ENCODE assay signal across 8 mouse cellular contexts in the genomic region with DNA sequence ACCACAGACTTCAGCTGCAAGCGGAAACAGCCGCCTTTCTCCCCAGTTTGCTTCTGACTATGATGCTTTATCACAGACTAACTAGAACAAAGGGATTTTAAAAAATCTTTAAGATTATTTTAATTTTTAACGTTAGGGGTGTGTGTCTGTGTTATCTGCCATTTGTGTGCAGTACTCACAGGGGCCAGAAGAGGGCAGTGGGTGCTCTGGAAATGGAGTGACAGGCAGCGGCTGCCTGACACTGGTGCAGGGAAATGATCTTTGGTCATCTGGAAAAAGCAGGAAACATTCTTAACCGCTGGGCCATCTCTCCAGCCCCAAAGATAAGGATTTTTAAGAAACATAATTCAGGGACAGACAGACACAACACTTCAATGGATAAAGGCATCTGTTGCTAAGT. TPM values are rescaled to one million over a fixed set of nuclear protein-coding genes. Genes with fewer than 3 reads are reported as not detected.
DNase-seq lines count a peak whose midpoint lies in the region; ATAC-seq and TF ChIP-seq lines count a peak whose summit lies in the region.

No protein-coding gene starts in this region.

- peak; percentile 56 for TF ChIP-seq CTCF in left cerebral cortex, adult 2 months (IDR thresholded peaks at IDR 0.05)
- TF ChIP-seq CTCF in midbrain, postnatal 0 days (IDR thresholded peaks at IDR 0.05), result peak; percentile 73

- ATAC-seq in CD4-positive, CD25-positive, alpha-beta regulatory T cell, adult 4 months, result no peak
- ATAC-seq in midbrain, postnatal 0 days (ENCODE audit: low FRiP score), result no peak
- ATAC-seq in inflammation-experienced regulatory T-cells, adult 6 months, result no peak

- peak; percentile 76 for DNase-seq in CD4-positive, CD25-positive, alpha-beta regulatory T cell, adult 2 months (ENCODE audit: low read depth, low spot score)
- no peak for DNase-seq in left cerebral cortex, adult 2 months (ENCODE audit: extremely low spot score in 1 of 2, low spot score in 2 of 2)
- DNase-seq in left cerebral cortex, adult 11 months (ENCODE audit: low spot score), result no peak
- DNase-seq in adrenal gland, postnatal 25 days, result peak; percentile 50
- peak; percentile 78 for DNase-seq in heart, postnatal 4 days
- DNase-seq in midbrain, postnatal 0 days (ENCODE audit: low spot score), result no peak

- no peak overlapping the region for H3K9ac ChIP-seq in midbrain, postnatal 0 days (replicated peaks; ENCODE audit: low read length, poor library complexity, severe bottlenecking)

- no peaks in the 10 kb centered on the region for H3K9me3 ChIP-seq in midbrain, postnatal 0 days (ENCODE audit: low read length)

- no peak overlapping the region for H3K27ac ChIP-seq in left cerebral cortex, adult 2 months
- H3K27ac ChIP-seq in midbrain, postnatal 0 days (ENCODE audit: low read depth, low read length), result no peak overlapping the region

- intact Hi-C loops in left cerebral cortex, adult 2 months (cut with DNase I), result loop anchor here (10.0 kb wide), 1 partner anchor 162 kb away; no protein-coding TSS in a partner anchor

- WGBS in midbrain, postnatal 0 days, result 73% methylated on average over 5 of the region's 5 CpGs

- H3K27me3 ChIP-seq in midbrain, postnatal 0 days (ENCODE audit: insufficient read depth, low read length), result no peaks in the 10 kb centered on the region; the same call in 1 of the 2 replicates

- H3K4me2 ChIP-seq in midbrain, postnatal 0 days (ENCODE audit: low read depth, low read length, poor library complexity, severe bottlenecking), result no peak overlapping the region

- H3K4me1 ChIP-seq in midbrain, postnatal 0 days (ENCODE audit: insufficient read depth, low read length), result peaks cover 3% of the 10 kb centered on the region; the same call in 1 of the 2 replicates

- H3K4me3 ChIP-seq in left cerebral cortex, adult 2 months, result no peak overlapping the region
- no peak overlapping the region for H3K4me3 ChIP-seq in midbrain, postnatal 0 days (ENCODE audit: low read depth, low read length)

- H3K36me3 ChIP-seq in midbrain, postnatal 0 days (ENCODE audit: insufficient read depth, low read length), result no peaks in the 10 kb centered on the region

RNA-seq across cellular contexts. Expression of gene Myo1e, which starts 4.4 kb away (rescaled TPM):
- polyA plus RNA-seq in CD4-positive, CD25-positive, alpha-beta regulatory T cell, adult 4 months (2017; shearing (Covaris generic)), result 10 to 100 TPM; 32.1 to 54.1 TPM
- 10 to 100 TPM; 14.1 to 14.7 TPM for total RNA-seq in left cerebral cortex, adult 2 months (2021)
- 24.5 TPM in 2 replicates for total RNA-seq in adrenal gland, postnatal 25 days (2021)
- 10 to 100 TPM; 23.6 to 27.6 TPM for total RNA-seq in heart, postnatal 4 days (2021)
- 5.9 and 7.8 TPM in 2 replicates for total RNA-seq in midbrain, postnatal 0 days (2014; rRNA removed)
- polyA plus RNA-seq in midbrain, postnatal 0 days (2015; fragmentation: Nextera tagmentation; extraction: Ambion mirVana), result 3.0 TPM in 2 replicates
- 10 to 100 TPM; 25.0 to 41.4 (median 29.7) TPM for polyA plus RNA-seq in inflammation-experienced regulatory T-cells, adult 6 months (2017; shearing (Covaris generic))

Comparison
In these comparisons a context has a peak if more than half of its experiments do, and no peak if none do; other contexts are left out.
1. DNase-seq: peak in CD4-positive, CD25-positive, alpha-beta regulatory T cell, adult 2 months (single experiment), adrenal gland, postnatal 25 days (single experiment) and heart, postnatal 4 days (single experiment); none in left cerebral cortex, adult 2 months (0 of 2), left cerebral cortex, adult 11 months (single experiment) and midbrain, postnatal 0 days (single experiment).